Mouse (Mus musculus) bone marrow, adult 2 months (tissue): ENCODE results near the gene Bag1.

Experiments
- CTCF ChIP-seq: fragments of 200-500 bp; IDR thresholded peaks from 2 replicates; pipeline ENCODE4 v1.5.1; 2011; ENCODE audit warnings: low read length, control low read depth; ENCODE audit not compliant: control insufficient read depth, insufficient read depth
- POLR2A ChIP-seq: fragments of 200-500 bp; IDR thresholded peaks from 2 replicates; pipeline ENCODE4 v1.6.1; 2011; ENCODE audit warnings: low read depth, mild to moderate bottlenecking, control low read depth, low read length, borderline replicate concordance; ENCODE audit not compliant: control insufficient read depth

DNA sequence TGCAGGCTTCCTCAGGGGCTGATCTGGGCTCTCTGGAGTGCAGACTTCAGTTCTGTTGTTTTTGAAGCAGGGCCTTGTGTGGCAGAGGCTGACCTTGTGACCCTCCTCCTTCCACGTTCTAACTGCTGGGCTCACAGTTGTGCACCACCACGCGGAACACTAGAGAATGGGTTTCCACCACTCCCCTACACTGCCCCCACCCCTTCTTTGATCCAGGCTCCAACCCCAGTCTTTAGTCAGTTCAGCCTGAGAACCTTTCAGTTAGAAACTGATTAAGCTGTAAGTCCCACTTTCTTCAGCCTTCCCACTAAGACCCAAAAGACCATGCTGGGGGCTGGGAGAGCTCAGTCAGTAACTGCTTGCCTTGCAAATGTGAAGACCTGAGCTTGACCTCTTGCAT is 22.5 kb downstream of the Bag1 start:
- TF ChIP-seq CTCF (no peak), POLR2A (no peak)
